Mouse (Mus musculus) right cerebral cortex, postnatal 14 days (tissue): ENCODE measurements at regions not wholly inside any gene's neighbourhood (a gene's known extent, or its start where the extent isn't known, plus 50 kb on each side); places are given as distances from the start of the nearest gene placed in this dataset.

Source experiments
- DNase-seq: peaks from one replicate; pipeline ENCODE4 v3.0.0; 2022

- DNase-seq: no peak
Measured at GRCm38 (mm10) chr7:130089896-130090610, 430.1 kb downstream of the Ate1 start.

GRCm38 (mm10) chr7:130091942-130092341 lies 428.2 kb downstream of the Ate1 start:
- DNase-seq: no peak

- DNase-seq: no peak
Measured at GRCm38 (mm10) chr7:130095141-130095540, 425.0 kb downstream of the Ate1 start.

GRCm38 (mm10) chr7:130098606-130099005 lies 421.6 kb downstream of the Ate1 start:
- no peak for DNase-seq

- no peak for DNase-seq
Measured at GRCm38 (mm10) chr7:130102671-130103070, 417.5 kb downstream of the Ate1 start.

- DNase-seq: no peak
Measured at GRCm38 (mm10) chr7:130106961-130107360, 413.2 kb downstream of the Ate1 start.

- no peak for DNase-seq
Measured at GRCm38 (mm10) chr7:130108362-130108761, 411.8 kb downstream of the Ate1 start.
